Mouse (Mus musculus) E14TG2a.4 (cell line): ENCODE measurements at regions not wholly inside any gene's neighbourhood (a gene's known extent, or its start where the extent isn't known, plus 50 kb on each side); places are given as distances from the start of the nearest gene placed in this dataset.

Source experiments
- H3K27me3 ChIP-seq: 2 replicates; pipeline ENCODE4 v1.6.1; 2014; ENCODE audit warnings: low read length, control low read depth; ENCODE audit not compliant: insufficient read depth
- H3K36me3 ChIP-seq: 2 replicates; pipeline ENCODE4 v1.6.1; 2014; ENCODE audit warnings: low read length, control low read depth; ENCODE audit not compliant: insufficient read depth
- H3K4me1 ChIP-seq: replicated peaks from 2 replicates; pipeline ENCODE4 v1.6.1; 2014; ENCODE audit warnings: low read depth, low read length, control low read depth
- H3K4me3 ChIP-seq: replicated peaks from 2 replicates; pipeline ENCODE4 v1.5.1; 2014; ENCODE audit warnings: mild to moderate bottlenecking, low read length
- H3K9me3 ChIP-seq: 2 replicates; pipeline ENCODE4 v1.6.1; 2014; ENCODE audit warnings: low read length, control low read depth
- CTCF ChIP-seq: conservative IDR thresholded peaks from 2 replicates; pipeline ENCODE4 v1.5.1; 2014; ENCODE audit warnings: low read length
- NANOG ChIP-seq: IDR thresholded peaks from 2 replicates; pipeline ENCODE4 v1.6.1; 2014; ENCODE audit warnings: borderline replicate concordance, low read length, mixed read lengths
- POU5F1 ChIP-seq: IDR thresholded peaks from 2 replicates; pipeline ENCODE4 v1.6.1; 2014; ENCODE audit warnings: low read length, borderline replicate concordance

DNA sequence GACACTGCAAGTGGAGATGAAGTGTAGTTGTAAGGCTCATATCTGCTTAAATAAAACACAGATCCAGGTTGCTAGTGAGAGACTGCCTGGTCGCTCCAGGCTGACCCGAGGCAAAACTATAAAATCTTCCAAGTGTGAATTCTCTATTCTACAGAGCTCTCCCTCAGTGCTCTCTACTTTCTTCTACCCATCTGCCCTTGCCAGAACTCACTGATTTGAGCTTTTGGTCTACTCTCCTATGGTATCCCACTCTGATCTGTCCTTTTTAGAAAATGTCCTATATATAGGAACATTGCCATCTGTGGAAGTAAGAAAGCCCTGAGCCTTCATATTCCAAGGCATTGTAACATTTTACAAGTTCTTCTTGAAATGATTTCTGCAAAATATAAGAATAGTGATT, 518.3 kb downstream of the Galc start:
- H3K36me3 ChIP-seq: no peaks in the 10 kb centered on the region
- TF ChIP-seq NANOG: no peak
- TF ChIP-seq POU5F1: no peak
- no peak for TF ChIP-seq CTCF
- no peaks in the 10 kb centered on the region for H3K27me3 ChIP-seq
- no peaks in the 10 kb centered on the region for H3K9me3 ChIP-seq
- no peaks in the 10 kb centered on the region for H3K4me1 ChIP-seq
- no peak overlapping the region for H3K4me3 ChIP-seq

DNA sequence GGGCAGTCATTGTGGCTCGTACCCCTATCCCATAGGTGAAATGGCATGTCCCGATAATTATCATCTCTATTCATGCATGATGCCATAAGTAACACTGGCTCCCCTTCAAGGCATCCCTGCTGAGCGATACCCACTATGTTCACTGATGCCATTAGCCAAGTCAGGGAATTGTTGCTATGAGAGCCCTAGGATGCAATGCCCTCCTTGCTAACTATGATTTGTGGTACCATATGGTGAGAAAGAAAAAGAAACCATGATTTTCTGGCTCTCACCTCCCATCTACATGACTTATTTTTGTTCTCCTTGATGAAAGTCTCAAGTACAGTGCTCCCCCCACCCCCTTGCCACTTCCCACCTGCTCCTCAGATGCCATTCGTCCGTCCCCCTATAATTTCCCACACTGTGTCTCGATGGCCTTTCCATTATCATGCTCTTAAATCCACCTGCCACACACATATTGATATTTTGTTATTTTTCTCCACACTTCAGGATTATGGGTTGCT, 527.1 kb downstream of the Galc start:
- no peaks in the 10 kb centered on the region for H3K27me3 ChIP-seq
- no peak overlapping the region for H3K4me3 ChIP-seq
- H3K9me3 ChIP-seq: no peaks in the 10 kb centered on the region
- no peaks in the 10 kb centered on the region for H3K4me1 ChIP-seq
- no peaks in the 10 kb centered on the region for H3K36me3 ChIP-seq
- TF ChIP-seq POU5F1 (no peak), CTCF (no peak), NANOG (no peak)

DNA sequence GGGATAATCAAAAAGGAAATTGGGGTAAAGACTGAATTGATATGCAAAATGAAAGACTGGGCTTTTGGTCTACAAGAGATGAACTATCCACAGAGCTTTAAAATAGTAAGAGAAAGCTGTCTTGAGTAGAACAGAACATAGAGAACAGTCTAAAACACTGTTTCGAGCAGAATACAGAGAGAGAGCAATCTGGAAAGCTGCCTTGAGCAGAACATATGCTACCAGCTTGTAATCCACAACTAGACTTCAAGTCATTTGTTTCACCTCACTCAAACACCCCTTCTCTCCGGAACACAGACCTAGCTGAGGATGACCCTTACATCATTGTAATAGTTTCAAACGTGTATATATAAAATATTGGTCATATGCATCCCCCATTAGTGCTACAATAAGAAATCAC, 538.7 kb downstream of the Galc start:
- Histone ChIP-seq H3K4me3 (no peak overlapping the region), H3K27me3 (no peaks in the 10 kb centered on the region), H3K36me3 (no peaks in the 10 kb centered on the region), H3K9me3 (no peaks in the 10 kb centered on the region), H3K4me1 (no peaks in the 10 kb centered on the region)
- TF ChIP-seq CTCF (no peak), NANOG (no peak), POU5F1 (no peak)

DNA sequence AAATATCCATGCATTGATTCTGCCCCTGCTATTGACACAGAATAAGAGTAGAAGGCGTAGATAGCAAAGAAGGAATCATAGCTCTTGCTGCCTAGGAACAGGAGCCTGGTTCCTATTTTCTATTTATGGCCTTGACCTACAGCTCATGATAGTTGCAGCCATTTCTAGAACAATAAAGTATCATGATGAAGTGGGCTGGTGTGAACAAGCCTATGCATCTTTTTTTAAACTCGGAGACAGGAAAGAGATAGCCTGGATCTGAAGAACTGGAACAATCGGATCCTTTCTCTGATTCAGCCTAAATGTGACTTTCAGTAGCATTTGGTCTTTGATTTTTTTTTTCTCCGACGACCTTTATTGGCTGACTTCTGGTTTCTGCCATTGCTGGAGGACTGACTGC, 541.4 kb downstream of the Galc start:
- no peak for TF ChIP-seq POU5F1
- TF ChIP-seq CTCF: no peak
- Histone ChIP-seq H3K9me3 (no peaks in the 10 kb centered on the region; the same call in 1 of the 2 replicates), H3K27me3 (no peaks in the 10 kb centered on the region), H3K4me3 (no peak overlapping the region), H3K4me1 (no peaks in the 10 kb centered on the region), H3K36me3 (no peaks in the 10 kb centered on the region)
